Mouse (Mus musculus) embryonic facial prominence, embryonic 13.5 days (tissue): ENCODE measurements around the gene Wipi2. TPM values are rescaled to one million over a fixed set of nuclear protein-coding genes. Genes with fewer than 3 reads are reported as not detected.
A peak's percentile ranks its signal among the peaks of the same experiment; 100 is the strongest.

Source experiments
- ATAC-seq: fragments of 200-750 bp; cut with Nextera tagmentation; 2 replicates; pipeline ENCODE4 v1.8.0; 2017; ENCODE audit warnings: low read depth; ENCODE audit not compliant: insufficient number of reproducible peaks, insufficient read depth, low FRiP score, low TSS enrichment
- H3K27ac ChIP-seq: fragments of 300-500 bp; sonication (generic); 2 replicates; pipeline ENCODE4 v1.5.1; 2015; ENCODE audit warnings: moderate library complexity, mild to moderate bottlenecking, inconsistent platforms
- H3K27me3 ChIP-seq: fragments of 300-500 bp; sonication (generic); 2 replicates; pipeline ENCODE4 v1.6.1; 2015; ENCODE audit warnings: mild to moderate bottlenecking, inconsistent platforms
- H3K36me3 ChIP-seq: fragments of 300-500 bp; sonication (generic); 2 replicates; pipeline ENCODE4 v1.6.1; 2015; ENCODE audit warnings: mild to moderate bottlenecking, inconsistent platforms
- H3K4me1 ChIP-seq: fragments of 300-500 bp; sonication (generic); 2 replicates; pipeline ENCODE4 v1.6.1; 2015; ENCODE audit warnings: inconsistent platforms
- H3K4me2 ChIP-seq: fragments of 300-500 bp; sonication (generic); 2 replicates; pipeline ENCODE4 v1.6.1; 2015; ENCODE audit warnings: moderate library complexity, mild to moderate bottlenecking, inconsistent platforms
- H3K4me3 ChIP-seq: fragments of 300-500 bp; sonication (generic); 2 replicates; pipeline ENCODE4 v1.5.1; 2015; ENCODE audit warnings: mild to moderate bottlenecking, inconsistent platforms
- H3K9ac ChIP-seq: fragments of 300-500 bp; sonication (generic); 2 replicates; pipeline ENCODE4 v1.6.1; 2015; ENCODE audit warnings: mild to moderate bottlenecking, inconsistent platforms
- H3K9me3 ChIP-seq: fragments of 300-500 bp; sonication (generic); 2 replicates; pipeline ENCODE4 v1.6.1; 2016; ENCODE audit warnings: inconsistent platforms
- WGBS: fragments of 180-500 bp; shearing (Covaris S2); methylation state at CpG from one replicate; pipeline ENCODE4 v1.1.7; 2015; ENCODE audit warnings: mixed read lengths; 5-methylcytosine and 5-hydroxymethylcytosine counted together
- polyA plus RNA-seq: library from polyadenylated mRNA; unstranded; fragments of >200 nt; fragmentation: Nextera tagmentation; extraction: Ambion mirVana; gene quantifications from 2 replicates; pipeline ENCODE4 v1.2.1, GENCODE M21; 2015

Wipi2 gene
- polyA plus RNA-seq, 1 experiment from 2014 or later, result 50.2 TPM

DNA sequence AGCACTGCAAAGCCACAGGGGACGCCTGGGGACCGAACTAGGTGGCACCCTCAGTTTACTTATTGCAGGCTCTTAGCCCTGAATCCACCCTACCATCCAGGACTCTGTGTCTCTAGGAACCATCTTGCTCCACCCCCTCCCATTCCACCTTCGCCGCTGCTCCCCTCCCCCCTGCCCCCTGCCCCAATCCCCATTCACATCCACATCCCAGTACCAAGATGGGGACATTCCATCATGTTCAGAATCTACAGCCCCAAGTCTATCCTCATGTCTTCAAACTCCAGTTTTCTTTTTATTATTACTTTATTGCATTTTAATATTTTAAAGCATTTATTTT is 18.5 kb upstream of the Wipi2 start:
- Histone ChIP-seq H3K9me3 (no peaks in the 10 kb centered on the region; the same call in 1 of the 2 replicates), H3K9ac (peak overlapping the region; percentile 76), H3K36me3 (no peaks in the 10 kb centered on the region), H3K4me2 (peak overlapping the region; percentile 86), H3K4me1 (peaks cover 6% of the 10 kb centered on the region), H3K4me3 (peak overlapping the region; percentile 49), H3K27ac (no peak overlapping the region), H3K27me3 (peaks cover 27% of the 10 kb centered on the region)
- 6% methylated on average over 4 of the region's 4 CpGs for WGBS
- ATAC-seq, result no peak

- no peaks in the 10 kb centered on the region for H3K36me3 ChIP-seq
- peaks cover 6% of the 10 kb centered on the region for H3K4me1 ChIP-seq
- ATAC-seq, result no peak
- no peaks in the 10 kb centered on the region; the same call in 1 of the 2 replicates for H3K9me3 ChIP-seq
- H3K4me2 ChIP-seq, result no peak overlapping the region
- no peak overlapping the region for H3K9ac ChIP-seq
- peaks cover 27% of the 10 kb centered on the region for H3K27me3 ChIP-seq
- no peak overlapping the region for H3K27ac ChIP-seq
- 85% methylated on average over 4 of the region's 4 CpGs for WGBS
- no peak overlapping the region for H3K4me3 ChIP-seq
These were observed 17.1 kb upstream of the Wipi2 start for GRCm38 (mm10) chr5:142610362-142610761.

DNA sequence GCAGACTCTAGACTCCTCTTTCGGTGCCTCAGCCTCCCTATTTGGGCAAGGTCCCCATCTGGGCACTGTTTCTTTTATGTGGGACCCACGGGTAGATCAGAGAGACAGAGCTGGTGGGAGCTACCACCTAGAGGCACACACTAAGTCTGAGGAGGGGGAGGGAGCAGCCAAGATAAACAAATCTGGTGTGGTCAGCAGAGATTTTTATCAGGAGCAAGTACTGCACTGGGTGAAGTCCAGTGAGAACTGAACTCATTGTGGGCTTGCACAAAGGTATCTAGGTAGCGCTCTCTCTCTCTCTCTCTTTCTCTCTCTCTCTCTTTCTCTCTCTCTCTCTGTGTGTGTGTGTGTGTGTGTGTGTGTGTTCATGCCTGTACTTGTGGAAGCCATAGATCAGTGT is 13.0 kb upstream of the Wipi2 start:
- 79% methylated on average over 3 of the region's 3 CpGs for WGBS
- Histone ChIP-seq H3K27me3 (peaks cover 2% of the 10 kb centered on the region; the same call in 1 of the 2 replicates), H3K4me1 (no peaks in the 10 kb centered on the region), H3K9me3 (no peaks in the 10 kb centered on the region; the same call in 1 of the 2 replicates), H3K4me3 (no peak overlapping the region), H3K4me2 (no peak overlapping the region), H3K27ac (no peak overlapping the region), H3K9ac (no peak overlapping the region), H3K36me3 (no peaks in the 10 kb centered on the region)
- no peak for ATAC-seq

GRCm38 (mm10) chr5:142615638-142616037 is 11.9 kb upstream of the Wipi2 start:
- 84% methylated on average over 4 of the region's 4 CpGs for WGBS
- H3K4me1 ChIP-seq, result no peaks in the 10 kb centered on the region

GRCm38 (mm10) chr5:142616326-142616725 is 11.2 kb upstream of the Wipi2 start:
- no peak overlapping the region for H3K4me2 ChIP-seq
- no peak overlapping the region for H3K4me3 ChIP-seq
- ATAC-seq, result no peak
- H3K9ac ChIP-seq, result no peak overlapping the region
- no peaks in the 10 kb centered on the region for H3K27me3 ChIP-seq
- H3K36me3 ChIP-seq, result no peaks in the 10 kb centered on the region
- H3K9me3 ChIP-seq, result no peaks in the 10 kb centered on the region; the same call in 1 of the 2 replicates
- no peaks in the 10 kb centered on the region for H3K4me1 ChIP-seq
- no peak overlapping the region for H3K27ac ChIP-seq
- WGBS, result 61% methylated on average over 6 of the region's 6 CpGs

More at GRCm38 (mm10) chr5:142615638-142616037, 11.9 kb upstream of the Wipi2 start:
- Histone ChIP-seq H3K36me3 (no peaks in the 10 kb centered on the region), H3K9ac (no peak overlapping the region), H3K4me3 (no peak overlapping the region), H3K4me2 (no peak overlapping the region), H3K27ac (no peak overlapping the region), H3K9me3 (no peaks in the 10 kb centered on the region; the same call in 1 of the 2 replicates), H3K27me3 (no peaks in the 10 kb centered on the region)
- ATAC-seq, result no peak

- H3K27me3 ChIP-seq, result no peaks in the 10 kb centered on the region
- H3K27ac ChIP-seq, result no peak overlapping the region
These were observed 7.6 kb upstream of the Wipi2 start for GRCm38 (mm10) chr5:142619866-142620265.

DNA sequence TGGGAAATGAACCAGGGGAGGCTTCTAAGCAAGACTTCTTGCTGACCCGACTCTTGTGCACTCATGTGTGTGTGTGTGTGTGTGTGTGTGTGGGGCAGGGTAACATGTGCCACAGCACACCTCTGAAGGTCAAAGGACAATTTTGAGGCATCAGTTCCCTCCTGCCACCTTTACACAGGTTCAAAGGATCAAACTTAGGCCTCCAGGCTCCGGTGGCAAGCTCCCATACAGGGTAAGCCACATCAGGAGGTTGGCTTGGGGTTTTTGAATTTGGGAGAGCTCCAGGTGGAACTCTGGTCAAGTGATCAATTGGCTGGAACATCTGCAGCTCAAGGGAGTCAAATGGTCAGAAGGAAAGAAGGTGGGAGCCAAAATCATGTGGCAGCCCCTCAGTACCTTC is 6.1 kb upstream of the Wipi2 start:
- no peaks in the 10 kb centered on the region for H3K36me3 ChIP-seq
- no peak overlapping the region for H3K4me2 ChIP-seq
- H3K9me3 ChIP-seq, result no peaks in the 10 kb centered on the region
- H3K4me1 ChIP-seq, result no peaks in the 10 kb centered on the region
- no peak for ATAC-seq
- no peak overlapping the region for H3K27ac ChIP-seq
- H3K27me3 ChIP-seq, result no peaks in the 10 kb centered on the region
- H3K9ac ChIP-seq, result no peak overlapping the region
- 74% methylated on average over 2 of the region's 2 CpGs for WGBS
- no peak overlapping the region for H3K4me3 ChIP-seq

More at GRCm38 (mm10) chr5:142619866-142620265, 7.6 kb upstream of the Wipi2 start:
- H3K4me2 ChIP-seq, result no peak overlapping the region
- H3K4me1 ChIP-seq, result no peaks in the 10 kb centered on the region
- 9% methylated on average over 5 of the region's 5 CpGs for WGBS
- ATAC-seq, result no peak
- H3K9ac ChIP-seq, result no peak overlapping the region
- H3K9me3 ChIP-seq, result no peaks in the 10 kb centered on the region
- no peak overlapping the region for H3K4me3 ChIP-seq
- H3K36me3 ChIP-seq, result no peaks in the 10 kb centered on the region

- ATAC-seq, result no peak
- Histone ChIP-seq H3K4me2 (no peak overlapping the region), H3K4me1 (no peaks in the 10 kb centered on the region), H3K27me3 (no peaks in the 10 kb centered on the region), H3K4me3 (no peak overlapping the region), H3K27ac (no peak overlapping the region), H3K9me3 (no peaks in the 10 kb centered on the region), H3K9ac (no peak overlapping the region), H3K36me3 (no peaks in the 10 kb centered on the region)
- WGBS, result 59% methylated on average over 1 of the region's 1 CpGs
These were observed 5.4 kb upstream of the Wipi2 start for GRCm38 (mm10) chr5:142622134-142622533.

- H3K4me2 ChIP-seq, result no peak overlapping the region
- H3K27ac ChIP-seq, result no peak overlapping the region
- H3K9ac ChIP-seq, result no peak overlapping the region
- H3K9me3 ChIP-seq, result no peaks in the 10 kb centered on the region
- H3K36me3 ChIP-seq, result no peaks in the 10 kb centered on the region
- WGBS, result 84% methylated on average over 7 of the region's 7 CpGs
- H3K4me3 ChIP-seq, result no peak overlapping the region
- no peaks in the 10 kb centered on the region for H3K4me1 ChIP-seq
- H3K27me3 ChIP-seq, result no peaks in the 10 kb centered on the region
- no peak for ATAC-seq
These were observed 4.4 kb upstream of the Wipi2 start for GRCm38 (mm10) chr5:142623080-142623479.

DNA sequence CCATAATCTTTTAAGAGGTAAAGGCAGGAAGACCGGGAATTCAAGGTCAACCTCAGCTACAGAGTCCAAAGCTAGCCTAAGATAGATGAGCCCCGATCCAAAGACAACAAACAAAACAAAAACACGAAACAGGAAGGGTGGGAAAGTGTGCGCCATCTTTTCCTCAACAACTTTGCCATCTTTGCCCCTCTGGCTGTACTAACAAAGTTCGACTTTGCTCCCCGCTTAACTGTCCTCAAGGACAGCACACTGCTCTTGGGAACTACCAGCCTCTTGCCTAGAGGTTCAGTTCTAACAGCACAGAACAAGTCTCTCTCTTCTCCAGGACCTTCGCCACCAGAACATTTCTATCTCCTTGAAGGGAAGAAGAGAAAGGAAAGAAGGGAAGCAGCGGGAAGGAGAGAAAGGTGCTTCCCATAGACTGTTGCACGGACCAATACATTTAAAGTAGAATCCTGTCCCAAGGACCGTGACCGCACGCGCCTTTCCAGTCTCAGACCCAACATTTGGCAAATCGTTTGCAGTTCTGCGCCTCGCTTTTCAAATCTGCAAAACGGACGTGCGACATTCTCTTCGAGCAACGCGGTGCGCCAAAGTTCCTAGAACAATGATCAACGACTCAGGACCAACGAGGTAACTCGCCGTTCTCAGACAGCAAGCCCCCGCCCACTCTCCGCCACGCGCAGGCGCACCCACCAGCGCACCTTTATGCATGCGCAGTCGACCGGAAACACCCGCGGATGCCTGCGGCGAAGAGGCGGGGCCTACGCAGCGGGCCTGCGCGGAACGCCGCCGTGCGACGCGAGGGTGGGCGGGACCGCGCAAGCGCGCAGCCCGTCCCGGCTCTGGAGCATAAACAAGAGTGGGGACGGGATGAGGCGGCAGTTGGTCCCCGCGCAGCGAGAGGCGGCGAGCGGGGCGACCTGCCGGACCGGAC is 1.5 kb downstream of the Wipi2 start:
- Histone ChIP-seq H3K4me1 (peaks cover 15% of the 10 kb centered on the region), H3K27ac (peak overlapping the region; percentile 93), H3K36me3 (peaks cover 11% of the 10 kb centered on the region), H3K9me3 (no peaks in the 10 kb centered on the region), H3K4me3 (peak overlapping the region; percentile 95), H3K4me2 (peak overlapping the region; percentile 84), H3K9ac (peak overlapping the region; percentile 96), H3K27me3 (no peaks in the 10 kb centered on the region)
- peak; percentile 95 for ATAC-seq
- WGBS, result under 1% methylated on average over 69 of the region's 69 CpGs

- H3K27ac ChIP-seq, result peak overlapping the region; percentile 81
- H3K4me2 ChIP-seq, result peak overlapping the region; percentile 84
- H3K4me1 ChIP-seq, result peaks cover 15% of the 10 kb centered on the region
- 1% methylated on average over 41 of the region's 41 CpGs for WGBS
- ATAC-seq, result peak; percentile 59
- no peaks in the 10 kb centered on the region for H3K9me3 ChIP-seq
- H3K36me3 ChIP-seq, result peaks cover 16% of the 10 kb centered on the region
- H3K4me3 ChIP-seq, result peak overlapping the region; percentile 95
- H3K9ac ChIP-seq, result peak overlapping the region; percentile 96
- no peaks in the 10 kb centered on the region for H3K27me3 ChIP-seq
These were observed 2.1 kb downstream of the Wipi2 start for GRCm38 (mm10) chr5:142629663-142630025.

DNA sequence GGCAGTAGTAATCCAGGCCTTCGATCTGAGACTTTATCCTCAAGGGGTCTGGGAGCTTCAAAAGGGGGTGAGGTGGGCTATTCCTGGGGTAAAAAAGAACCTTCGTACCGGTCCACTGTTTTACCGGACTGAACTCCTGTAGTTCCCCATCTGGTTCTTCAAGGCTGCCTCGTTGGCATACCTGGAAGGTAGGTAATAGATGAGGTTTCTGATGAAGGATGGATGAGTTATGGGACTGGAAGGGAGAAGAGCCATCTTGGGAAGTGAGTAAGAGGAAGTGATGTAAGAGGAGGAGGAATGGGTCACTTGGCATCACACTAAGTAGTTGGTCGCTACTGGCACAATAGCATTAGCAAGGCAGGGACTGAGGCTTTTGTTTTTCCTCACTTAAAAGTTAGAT is 2.7 kb downstream of the Wipi2 start:
- Histone ChIP-seq H3K4me2 (peak overlapping the region; percentile 84), H3K4me1 (peaks cover 15% of the 10 kb centered on the region), H3K27me3 (no peaks in the 10 kb centered on the region), H3K27ac (peak overlapping the region; percentile 81; the same call in 1 of the 2 replicates), H3K9ac (peak overlapping the region; percentile 96), H3K4me3 (peak overlapping the region; percentile 95), H3K9me3 (no peaks in the 10 kb centered on the region), H3K36me3 (peaks cover 16% of the 10 kb centered on the region)
- no peak for ATAC-seq
- WGBS, result 11% methylated on average over 6 of the region's 6 CpGs
